Mouse (Mus musculus): ENCODE data around the gene Cfap97. TPM values are rescaled to one million over a fixed set of nuclear protein-coding genes. Genes with fewer than 3 reads are reported as not detected.

The Cfap97 gene
- total RNA-seq, 2 experiments from 2014 or later, result 16.7 to 21.2 TPM

DNA sequence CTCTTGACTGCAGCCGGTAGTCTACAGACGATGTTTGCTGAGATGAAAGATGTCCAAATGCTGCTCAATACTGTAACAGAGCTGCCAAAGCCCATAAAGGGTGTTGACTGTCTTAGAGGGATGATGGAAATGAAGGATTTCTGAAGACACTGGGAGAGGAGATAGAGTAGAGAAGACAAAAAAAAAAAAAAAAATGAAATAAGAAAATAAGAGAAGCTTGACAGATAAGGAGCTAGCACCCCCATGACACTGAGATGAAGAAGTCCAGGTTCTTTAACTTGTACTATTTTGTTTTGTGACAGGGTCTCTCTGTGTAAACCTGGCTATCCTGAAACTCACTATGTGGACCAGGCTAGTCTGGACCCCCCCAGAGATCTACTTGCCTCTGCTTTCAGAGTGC, 1.5 kb downstream of the Cfap97 start:
- DNase-seq, result no peak

- peak; percentile 97 for DNase-seq
Observed at GRCm38 (mm10) chr8:46162953-46163869, 11.6 kb downstream of the Cfap97 start.

- no peak for DNase-seq
Observed at GRCm38 (mm10) chr8:46163870-46164190, 12.3 kb downstream of the Cfap97 start.

DNA sequence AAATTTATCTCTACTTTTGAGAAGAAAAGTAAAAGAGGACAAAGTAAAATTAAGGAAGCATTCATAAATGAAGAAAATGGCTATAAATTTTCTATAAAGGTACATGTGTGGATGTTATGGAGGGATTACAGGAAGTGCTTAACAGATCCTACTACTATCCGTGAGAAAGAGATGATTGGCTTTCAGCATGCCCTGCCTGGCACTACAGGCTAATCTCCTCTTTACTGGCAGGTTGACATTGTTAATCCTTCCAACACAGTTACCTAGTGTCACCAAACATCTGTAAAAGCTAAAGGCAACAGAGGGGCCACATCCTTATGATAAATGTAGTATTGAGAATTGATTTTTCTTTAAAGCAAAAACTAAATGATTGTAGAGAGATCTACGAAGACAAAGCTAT, 22.1 kb downstream of the Cfap97 start:
- DNase-seq, result no peak

- DNase-seq, result no peak
Observed at GRCm38 (mm10) chr8:46180136-46180535, 28.6 kb downstream of the Cfap97 start.

- DNase-seq, result peak; percentile 76
Observed at GRCm38 (mm10) chr8:46185361-46185760, 33.8 kb downstream of the Cfap97 start.

GRCm38 (mm10) chr8:46193100-46193499, 41.5 kb downstream of the Cfap97 start:
- no peak for DNase-seq

DNA sequence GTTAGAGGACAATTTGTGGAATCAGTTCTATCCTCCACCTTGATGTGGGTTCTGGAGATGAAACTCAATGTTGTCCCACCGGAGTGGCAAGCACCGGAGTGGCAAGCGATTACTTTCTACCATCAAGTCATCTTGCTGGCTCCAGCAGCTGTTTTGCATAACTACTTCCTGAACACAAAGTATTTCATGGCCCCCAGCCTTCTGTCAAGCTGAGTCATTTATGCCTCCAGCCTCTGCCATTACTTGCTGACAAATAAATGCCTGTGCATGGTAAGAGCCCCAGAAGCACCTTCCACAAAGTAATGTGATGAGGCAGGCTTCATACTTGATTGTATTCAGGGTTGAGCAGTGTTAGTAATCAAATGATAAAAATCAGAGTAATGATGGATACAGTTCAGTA, 45.3 kb downstream of the Cfap97 start:
- no peak for DNase-seq

- no peak for DNase-seq
Observed at GRCm38 (mm10) chr8:46197673-46198072, 46.1 kb downstream of the Cfap97 start.

DNA sequence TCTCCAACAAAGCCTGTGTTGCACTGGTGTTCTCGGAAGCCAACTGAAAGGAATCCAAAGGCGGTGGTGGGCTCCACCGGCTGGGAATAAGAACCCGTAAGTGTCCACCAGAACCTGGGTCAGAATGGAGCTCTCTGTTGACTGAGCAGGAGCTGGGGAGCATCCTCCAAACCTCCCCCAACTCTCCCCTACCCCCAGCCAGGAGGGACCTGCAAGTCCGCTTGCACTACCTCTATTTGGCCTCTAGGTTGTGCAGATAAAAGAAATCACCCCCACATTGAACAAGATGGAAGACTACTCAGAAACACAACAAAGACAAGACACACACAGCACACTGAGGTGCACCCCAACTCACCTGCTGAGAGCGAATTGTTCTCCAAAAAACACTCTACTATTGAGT, 50.8 kb downstream of the Cfap97 start:
- no peak for DNase-seq

- no peak for DNase-seq
Observed at GRCm38 (mm10) chr8:46204301-46204700, 52.7 kb downstream of the Cfap97 start.

DNA sequence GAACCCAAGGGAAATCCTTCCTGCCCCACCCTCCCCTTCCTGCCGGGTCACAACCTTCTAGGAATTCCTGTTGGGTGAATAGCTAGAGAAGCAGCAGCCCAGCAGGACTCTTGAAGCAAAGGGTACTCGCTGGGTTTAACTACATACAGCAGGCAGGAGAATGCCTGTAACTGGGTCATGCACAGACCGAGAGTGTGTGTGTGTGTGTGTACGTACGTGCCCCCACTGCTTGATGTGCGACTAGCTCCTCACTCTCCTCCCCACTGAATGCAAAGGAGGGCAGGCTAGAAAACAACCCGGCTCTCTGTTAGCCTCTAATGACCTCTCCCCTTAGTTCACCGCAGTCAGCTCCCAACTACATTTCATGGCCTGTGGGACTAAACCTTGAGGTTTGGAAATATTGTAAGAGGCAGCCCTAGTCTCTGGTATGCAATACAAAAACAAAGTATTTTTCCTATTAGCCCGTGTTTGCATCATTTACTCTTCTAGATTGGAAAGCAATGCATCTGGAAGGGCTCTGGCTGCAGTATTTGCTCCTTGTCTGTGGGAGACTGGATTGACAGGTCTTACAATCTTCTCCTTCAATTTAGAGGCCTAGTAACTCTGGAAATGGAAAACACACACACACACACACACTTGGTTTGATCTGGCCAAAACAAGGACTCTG, 53.5 kb downstream of the Cfap97 start:
- DNase-seq, result no peak

DNA sequence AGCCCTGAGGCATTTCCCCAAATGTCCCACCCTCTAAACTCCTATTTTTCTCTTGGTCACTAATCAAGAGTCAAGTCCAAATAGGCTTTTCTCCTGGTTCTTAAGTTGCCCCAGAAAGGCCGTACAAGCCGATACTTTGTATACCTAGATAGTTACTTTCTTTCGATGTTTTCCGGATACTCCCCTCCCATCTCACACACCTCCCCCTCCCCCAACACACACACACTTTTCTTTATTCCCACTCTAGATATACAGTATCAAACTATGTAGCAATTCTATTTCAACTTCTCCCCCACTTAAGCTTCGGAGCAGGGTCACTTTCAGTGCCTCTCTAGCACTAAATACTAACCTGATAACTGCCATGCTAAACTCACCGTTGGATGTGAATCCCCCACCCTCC, 54.5 kb downstream of the Cfap97 start:
- DNase-seq, result no peak

GRCm38 (mm10) chr8:46208354-46208753, 56.8 kb downstream of the Cfap97 start:
- peak; percentile 19 for DNase-seq

DNA sequence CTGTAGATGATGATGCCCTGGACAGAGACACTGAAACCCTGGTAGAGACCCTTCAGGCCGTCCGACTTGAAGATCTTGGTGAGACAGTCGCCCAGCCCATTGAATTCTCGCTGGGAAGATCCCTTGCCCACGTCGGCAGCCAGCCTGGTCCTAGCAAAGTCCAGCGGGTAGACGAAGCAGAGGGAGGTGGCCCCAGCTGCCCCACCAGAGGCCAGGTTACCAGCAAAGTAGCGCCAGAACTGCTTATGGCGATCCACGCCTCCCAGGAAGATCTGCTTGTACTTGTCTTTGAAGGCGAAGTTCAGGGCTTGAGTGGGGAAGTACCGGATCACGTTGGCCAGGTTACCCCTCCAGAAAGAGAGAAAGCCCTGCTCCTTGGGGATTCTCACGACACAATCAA, 57.5 kb downstream of the Cfap97 start:
- no peak for DNase-seq

DNA sequence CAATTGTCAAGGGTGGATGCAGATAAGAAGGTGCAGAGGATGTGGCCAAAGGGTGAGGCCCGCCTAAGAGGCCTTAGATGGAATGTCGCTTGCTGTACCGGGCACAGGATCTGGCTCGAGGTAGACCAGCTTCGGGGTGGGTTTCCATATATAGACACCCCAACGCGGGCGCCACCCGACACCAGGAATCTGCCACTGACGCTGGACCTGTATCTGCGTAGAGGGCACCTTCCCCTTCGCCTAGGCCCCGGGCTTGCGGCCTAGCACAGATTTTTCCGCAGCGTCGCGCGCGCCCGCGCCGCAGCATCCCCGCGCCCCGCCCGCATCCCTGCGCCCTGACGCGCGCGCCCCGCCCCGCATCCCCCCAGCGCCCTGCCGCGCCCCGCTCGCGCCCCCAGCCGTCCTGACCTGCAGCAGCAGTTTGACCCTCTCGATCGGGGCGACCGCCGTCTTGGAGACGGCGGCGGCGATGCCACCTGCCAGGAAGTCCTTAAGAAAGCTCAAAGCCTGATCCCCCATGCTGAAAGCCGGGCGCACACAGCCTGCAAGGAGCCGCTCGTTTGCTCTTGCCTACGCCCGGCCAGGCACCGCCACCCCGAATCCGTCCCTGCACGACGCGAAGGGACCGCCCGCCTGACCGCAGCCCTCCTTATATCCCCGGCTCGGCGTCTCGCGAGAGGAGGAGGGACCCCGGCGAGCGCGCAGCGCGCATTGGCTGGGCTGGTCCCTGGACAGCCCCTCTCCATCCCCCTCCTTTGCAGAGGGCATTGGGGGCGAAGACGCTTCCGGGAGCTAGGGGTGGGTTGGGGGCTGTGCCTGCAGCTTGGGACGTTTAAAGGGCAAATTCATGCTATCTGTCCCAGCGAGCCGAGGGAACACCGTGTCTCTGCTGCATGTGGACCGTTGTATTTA, 59.1 kb downstream of the Cfap97 start, which contains the start of gene Slc25a4:
Gene Slc25a4, minus strand, starts transcription at position 881 of the 912 bp plus-strand sequence.
- DNase-seq, result peak; percentile 99

DNA sequence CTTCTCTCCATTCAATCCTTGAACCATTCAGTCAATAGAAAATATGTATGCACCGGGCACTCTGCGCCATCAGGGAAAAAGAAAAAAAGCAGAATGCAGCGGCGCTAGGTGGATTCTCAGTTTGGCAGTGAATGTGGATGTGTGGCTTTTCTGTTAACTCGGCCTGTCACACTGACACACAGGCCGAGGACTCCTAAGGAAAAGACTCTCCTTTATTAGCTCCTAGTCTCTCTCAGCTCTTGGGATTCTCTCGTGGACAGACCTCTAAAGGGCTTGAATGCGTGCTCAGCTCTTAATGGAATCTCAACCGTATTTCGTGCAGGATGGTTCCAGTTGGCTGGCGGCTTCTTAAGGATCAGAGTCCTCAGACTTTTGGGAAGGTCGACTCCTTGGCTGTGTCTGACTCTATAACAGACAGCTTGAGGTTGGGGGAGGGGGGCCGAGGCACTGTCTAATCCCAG, 60.1 kb downstream of the Cfap97 start:
- DNase-seq, result peak; percentile 25

GRCm38 (mm10) chr8:46212194-46212593, 60.6 kb downstream of the Cfap97 start:
- peak; percentile 25 for DNase-seq

DNA sequence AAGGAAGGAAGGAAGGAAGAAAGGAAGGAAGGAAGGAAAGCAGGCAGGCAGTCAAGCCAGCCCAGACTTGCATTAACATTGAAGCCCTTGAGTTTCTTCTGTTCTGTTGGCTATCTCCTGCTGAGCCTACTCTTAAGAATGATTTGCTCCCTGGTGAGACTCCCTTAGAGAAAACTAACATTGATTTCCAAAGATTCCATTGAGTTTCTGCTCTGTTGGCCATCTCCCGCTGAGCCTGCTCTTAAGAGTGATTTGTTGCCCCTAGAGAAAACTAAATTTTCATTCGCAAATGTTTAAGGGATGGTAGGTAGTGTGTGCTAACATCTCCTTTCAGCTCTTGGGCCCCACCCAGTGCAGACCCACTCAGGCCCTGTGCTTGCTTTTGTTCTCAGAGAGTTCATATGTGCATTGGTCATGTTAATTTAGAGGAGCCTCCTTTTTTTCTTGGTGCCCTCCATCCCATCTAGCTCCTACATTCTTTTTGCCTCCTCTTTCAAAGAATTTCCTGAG, 62.5 kb downstream of the Cfap97 start:
- DNase-seq, result no peak

DNA sequence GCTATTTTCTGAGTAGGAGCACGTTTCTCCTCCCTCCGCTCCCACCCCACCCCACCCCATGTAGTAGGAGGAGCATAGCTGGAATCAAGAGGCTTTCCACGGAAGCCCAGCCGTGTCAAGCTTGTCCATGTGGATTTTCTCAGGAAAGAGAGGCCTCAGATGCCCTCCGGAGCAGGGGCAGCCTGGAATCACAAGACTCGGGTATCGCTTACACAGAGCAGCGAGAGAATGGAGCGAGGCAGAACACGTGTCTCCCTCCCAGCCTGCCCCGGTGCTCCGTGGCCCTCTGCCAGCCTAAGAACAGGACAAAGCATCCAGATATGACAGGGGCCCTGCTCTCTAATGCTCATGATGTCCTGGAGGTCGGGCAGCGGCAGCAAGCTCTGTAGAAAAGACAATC, 65.3 kb downstream of the Cfap97 start:
- DNase-seq, result peak; percentile 73

- no peak for DNase-seq
Observed at GRCm38 (mm10) chr8:46220566-46220965, 69.0 kb downstream of the Cfap97 start.

DNA sequence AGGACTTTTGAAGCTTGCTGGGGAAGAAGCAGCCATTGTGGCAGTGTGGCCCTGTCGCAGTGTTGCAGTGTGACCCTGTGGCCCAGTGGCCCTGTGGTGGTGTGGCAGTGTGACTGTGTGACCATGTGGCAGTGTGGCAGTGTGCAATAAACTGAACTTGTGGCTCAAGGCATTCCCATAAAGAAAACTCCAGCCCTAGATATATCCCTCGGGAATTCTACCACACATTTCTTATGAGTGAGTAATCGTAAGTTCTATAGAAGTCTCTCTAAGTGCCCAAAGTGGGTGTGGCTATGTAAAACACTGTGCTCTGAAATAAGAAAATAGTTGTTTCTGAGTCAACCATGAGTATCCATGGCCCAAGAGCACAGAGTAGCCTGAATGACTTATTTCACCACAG, 73.9 kb downstream of the Cfap97 start:
- DNase-seq, result no peak
